Mouse (Mus musculus) duodenum, adult 2 months (tissue): ENCODE data around the gene Hoxd12. TPM values are rescaled to one million over a fixed set of nuclear protein-coding genes. Genes with fewer than 3 reads are reported as not detected.

Experiments used
- polyA plus RNA-seq: library from polyadenylated mRNA; depleted of rRNA; stranded (reverse); fragments of >200 nt; gene quantifications from 2 replicates; pipeline ENCODE4 v1.2.3, GENCODE M21; 2012; ENCODE audit warnings: low replicate concordance; rRNA removed

Gene Hoxd12
- not detected in 2 replicates for polyA plus RNA-seq

GRCm38 (mm10) chr2:74674881-74675665 is at the start of gene Hoxd12:
TSS of gene Hoxd12 (plus strand) at chr2:74675013.

GRCm38 (mm10) chr2:74659507-74660005 is 15.3 kb upstream of the Hoxd12 start, which contains the start of gene Evx2:
TSS of gene Evx2 (minus strand) at chr2:74659557.

GRCm38 (mm10) chr2:74667842-74668357 is 6.9 kb upstream of the Hoxd12 start, which contains the start of gene Hoxd13:
TSS of gene Hoxd13 (plus strand) at chr2:74668310.

GRCm38 (mm10) chr2:74678891-74679595 is 4.2 kb downstream of the Hoxd12 start, which contains the start of gene Hoxd11:
TSS of gene Hoxd11 (plus strand) at chr2:74679557.

GRCm38 (mm10) chr2:74691022-74691951 is 16.5 kb downstream of the Hoxd12 start, which contains the start of gene Hoxd10:
TSS of gene Hoxd10 (plus strand) at chr2:74691924.

GRCm38 (mm10) chr2:74697567-74698121 is 22.8 kb downstream of the Hoxd12 start, which contains the start of gene Hoxd9:
TSS of gene Hoxd9 (plus strand) at chr2:74697727.

GRCm38 (mm10) chr2:74704393-74704998 is 29.7 kb downstream of the Hoxd12 start, which contains the start of gene Hoxd8:
TSS of gene Hoxd8 (plus strand) at chr2:74704615.

GRCm38 (mm10) chr2:74711721-74712621 is 37.2 kb downstream of the Hoxd12 start, which contains the start of the genes Hoxd3 and Hoxd4:
TSS of gene Hoxd3 (plus strand) at chr2:74711927.
TSS of gene Hoxd4 (plus strand) at chr2:74711929.

GRCm38 (mm10) chr2:74726551-74726950 is 51.7 kb downstream of the Hoxd12 start, which contains the start of gene Gm28230:
TSS of gene Gm28230 (plus strand) at chr2:74726728.

Other genes with a start within 250 kb of the Hoxd12 start
- 2.2 and 3.4 TPM in 2 replicates for gene Lnpk, start 95.6 kb upstream of the Hoxd12 start, polyA plus RNA-seq
- gene Evx2, start 15.5 kb upstream of the Hoxd12 start, polyA plus RNA-seq, result not detected in 2 replicates
- gene Hoxd13, start 6.7 kb upstream of the Hoxd12 start, polyA plus RNA-seq, result not detected in 2 replicates
- gene Hoxd11, start 4.5 kb downstream of the Hoxd12 start, polyA plus RNA-seq, result not detected in 2 replicates
- not detected in 2 replicates for gene Hoxd10, start 16.9 kb downstream of the Hoxd12 start, polyA plus RNA-seq
- 0.11 and 0.49 TPM in 2 replicates for gene Hoxd9, start 22.7 kb downstream of the Hoxd12 start, polyA plus RNA-seq
- 0.49 and 3.7 TPM in 2 replicates for gene Hoxd8, start 29.6 kb downstream of the Hoxd12 start, polyA plus RNA-seq
- 0.56 and 0.64 TPM in 2 replicates for gene Hoxd3, start 36.9 kb downstream of the Hoxd12 start, polyA plus RNA-seq
- gene Hoxd4, start 36.9 kb downstream of the Hoxd12 start, polyA plus RNA-seq, result 2.0 and 4.0 TPM in 2 replicates
- gene Gm28230, start 51.7 kb downstream of the Hoxd12 start, polyA plus RNA-seq, result 0.07 and 0.09 TPM in 2 replicates
- not detected in 2 replicates for gene Hoxd1, start 88.0 kb downstream of the Hoxd12 start, polyA plus RNA-seq
- 76.8 and 113 TPM in 2 replicates for gene Mtx2, start 150.8 kb downstream of the Hoxd12 start, polyA plus RNA-seq